Mouse (Mus musculus): ENCODE data around the gene Otop1.

GRCm38 (mm10) chr5:38301761-38302411 is 26.1 kb downstream of the Otop1 start:
- no peak for TF ChIP-seq CTCF (conservative IDR thresholded peaks at IDR 0.05 in 1 of 2, IDR thresholded peaks at IDR 0.05 in 1 of 2; ENCODE audit: low read depth in 2 of 2, low read length in 2 of 2)
- no peak for TF ChIP-seq ETS1 (conservative IDR thresholded peaks at IDR 0.05; ENCODE audit: low read depth, low read length)
- TF ChIP-seq EP300 (IDR thresholded peaks at IDR 0.05; ENCODE audit: low read length), result no peak
- TF ChIP-seq POLR2A (IDR thresholded peaks at IDR 0.05; ENCODE audit: low read depth, low read length), result no peak
- TF ChIP-seq POLR2AphosphoS2 (IDR thresholded peaks at IDR 0.05; ENCODE audit: low read depth, low read length), result no peak

All from CH12.LX (cell line).